Mouse (Mus musculus) liver, embryonic 13.5 days (tissue): ENCODE data around the gene Syncrip. TPM values are rescaled to one million over a fixed set of nuclear protein-coding genes. Genes with fewer than 3 reads are reported as not detected.
A peak's percentile ranks its signal among the peaks of the same experiment; 100 is the strongest.
"Not testable (repeated sequence)": the region's sequence is repeated elsewhere in the genome, so short reads cannot be mapped to it uniquely, and the experiment has no call there.

Source experiments
- ATAC-seq: fragments of 200-750 bp; cut with Nextera tagmentation; 2 replicates; pipeline ENCODE4 v1.8.0; 2017; ENCODE audit warnings: low read depth, mild to moderate bottlenecking, moderate number of reproducible peaks, moderate library complexity
- DNase-seq: peaks from one replicate; pipeline ENCODE4 v3.0.0; 2022
- H3K27ac ChIP-seq: fragments of 300-500 bp; sonication (generic); 2 replicates; pipeline ENCODE4 v1.5.1; 2015; ENCODE audit warnings: moderate library complexity, mild to moderate bottlenecking, inconsistent platforms
- H3K27me3 ChIP-seq: fragments of 300-500 bp; sonication (generic); 2 replicates; pipeline ENCODE4 v1.6.1; 2015; ENCODE audit warnings: mild to moderate bottlenecking, inconsistent platforms
- H3K36me3 ChIP-seq: fragments of 300-500 bp; sonication (generic); 2 replicates; pipeline ENCODE4 v1.6.1; 2015; ENCODE audit warnings: mild to moderate bottlenecking, inconsistent platforms
- H3K4me1 ChIP-seq: fragments of 300-500 bp; sonication (generic); replicated peaks from 2 replicates; pipeline ENCODE4 v1.6.1; 2015; ENCODE audit warnings: inconsistent platforms
- H3K4me2 ChIP-seq: fragments of 300-500 bp; sonication (generic); 2 replicates; pipeline ENCODE4 v1.6.1; 2015; ENCODE audit warnings: inconsistent platforms, mild to moderate bottlenecking, moderate library complexity
- H3K4me3 ChIP-seq: fragments of 300-500 bp; sonication (generic); replicated peaks from 2 replicates; pipeline ENCODE4 v1.5.1; 2015; ENCODE audit warnings: mild to moderate bottlenecking, inconsistent platforms
- H3K9ac ChIP-seq: fragments of 300-500 bp; sonication (generic); 2 replicates; pipeline ENCODE4 v1.6.1; 2015; ENCODE audit warnings: mild to moderate bottlenecking, inconsistent platforms
- H3K9me3 ChIP-seq: fragments of 300-500 bp; sonication (generic); replicated peaks from 2 replicates; pipeline ENCODE4 v1.6.1; 2016; ENCODE audit warnings: inconsistent platforms
- WGBS: fragments of 180-500 bp; shearing (Covaris S2); methylation state at CpG from one replicate; pipeline ENCODE4 v1.1.7; 2015; ENCODE audit not compliant: insufficient replicate concordance; 5-methylcytosine and 5-hydroxymethylcytosine counted together
- polyA plus RNA-seq: library from polyadenylated mRNA; unstranded; fragments of >200 nt; fragmentation: Nextera tagmentation; extraction: Ambion mirVana; gene quantifications from 2 replicates; pipeline ENCODE4 v1.2.1, GENCODE M21; 2015

Syncrip gene
- 52.5 and 77.9 TPM in 2 replicates for polyA plus RNA-seq

DNA sequence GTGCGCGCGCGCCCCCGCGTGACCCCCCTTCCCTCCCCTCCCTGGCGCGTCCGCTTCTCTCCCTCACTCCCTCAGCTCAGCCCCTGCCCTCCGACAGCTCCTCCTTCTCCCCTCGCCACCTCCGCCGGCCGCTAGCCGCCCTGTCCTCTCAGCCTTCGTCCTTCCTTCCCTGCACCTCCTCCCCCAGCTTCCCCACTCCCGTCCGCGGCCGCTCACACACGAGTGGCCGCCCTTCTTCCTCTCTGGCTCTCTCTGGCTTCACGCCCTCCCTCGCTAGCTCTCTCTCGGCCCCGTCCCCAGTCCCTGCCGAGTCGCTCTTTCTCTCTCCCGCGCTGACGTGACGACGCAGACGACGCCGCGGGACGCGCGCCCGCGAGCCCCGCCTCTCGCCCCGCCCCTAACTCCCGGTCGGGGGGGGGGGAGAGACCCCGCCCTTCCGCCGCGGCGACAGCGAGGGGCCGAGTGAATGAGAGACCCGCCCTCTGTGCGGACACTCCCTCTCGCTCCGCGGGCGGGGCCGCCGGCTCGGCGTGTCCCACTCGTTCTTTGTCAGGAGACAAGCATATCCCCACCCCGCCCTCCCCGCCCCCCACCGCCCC lies at the start of gene Syncrip:
Gene Syncrip, minus strand, starts transcription at position 345 of the 599 bp plus-strand sequence.
- ATAC-seq, result peak; percentile 89
- not testable (repeated sequence) for H3K27me3 ChIP-seq, H3K9me3 ChIP-seq
- Histone ChIP-seq H3K36me3 (peaks cover 20% of the 10 kb centered on the region), H3K4me2 (peak within 1 kb of the TSS; percentile 97), H3K27ac (peak within 1 kb of the TSS; percentile 95), H3K9ac (peak within 1 kb of the TSS; percentile 98), H3K4me3 (peak within 1 kb of the TSS; percentile 98), H3K4me1 (peaks cover 43% of the 10 kb centered on the region)
- under 1% methylated on average over 51 of the region's 68 CpGs for WGBS
- DNase-seq, result peak; percentile 89

DNA sequence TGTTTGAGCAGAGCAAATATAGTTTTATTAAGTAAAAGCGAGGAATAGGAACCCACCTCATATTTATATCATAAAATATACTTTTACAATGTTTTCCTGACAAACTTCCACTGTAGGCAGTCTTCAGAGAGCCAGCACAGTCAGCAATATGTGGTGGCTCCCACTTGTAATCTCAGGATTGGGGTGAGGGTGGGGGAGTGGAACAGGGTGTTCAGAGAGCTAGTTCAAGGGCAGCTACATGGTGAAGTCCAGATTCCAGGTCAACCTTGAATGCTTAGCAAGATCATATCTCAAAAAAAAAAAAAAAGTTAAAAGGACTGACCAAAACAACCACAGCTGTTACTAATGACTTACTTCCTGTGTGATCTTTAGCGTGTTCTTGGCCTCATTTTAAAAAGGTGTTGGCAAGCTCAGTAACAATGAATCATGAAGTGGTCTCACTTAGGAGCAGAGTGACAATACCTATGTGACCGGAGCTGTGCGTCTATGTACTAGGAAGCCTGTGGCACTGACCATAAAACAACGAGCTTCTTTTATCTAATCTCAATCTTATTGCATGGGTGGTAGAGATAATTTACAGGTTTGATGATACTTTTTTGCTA lies 47.7 kb upstream of the Syncrip start:
- WGBS, result 54% methylated on average over 5 of the region's 5 CpGs
- no peak overlapping the region for H3K4me3 ChIP-seq
- H3K4me2 ChIP-seq, result no peak overlapping the region
- no peak for DNase-seq
- H3K4me1 ChIP-seq, result peaks cover 23% of the 10 kb centered on the region
- H3K9ac ChIP-seq, result no peak overlapping the region
- ATAC-seq, result no peak
- H3K27ac ChIP-seq, result no peak overlapping the region
- H3K9me3 ChIP-seq, result no peaks in the 10 kb centered on the region
- no peaks in the 10 kb centered on the region for H3K36me3 ChIP-seq
- no peaks in the 10 kb centered on the region for H3K27me3 ChIP-seq

DNA sequence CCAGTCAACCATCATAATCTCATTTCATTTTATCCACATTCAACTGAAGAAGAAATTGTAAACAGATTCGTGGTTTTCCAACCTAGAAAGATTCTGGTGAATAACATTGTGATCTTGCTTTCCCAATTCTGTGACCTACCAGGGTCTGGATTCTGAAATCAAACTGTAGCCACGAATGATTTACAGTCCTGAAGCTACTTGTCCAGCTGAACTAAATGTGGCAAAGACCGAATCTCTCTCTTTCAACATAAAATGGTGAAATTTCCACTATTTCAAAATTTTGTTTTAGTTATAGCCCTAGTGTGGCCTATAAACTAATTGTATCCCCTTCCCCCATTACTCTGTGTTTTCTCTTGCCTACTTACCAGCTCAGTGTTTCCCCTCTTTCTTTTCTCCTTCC lies 47.2 kb upstream of the Syncrip start:
- Histone ChIP-seq H3K4me3 (no peak overlapping the region), H3K36me3 (no peaks in the 10 kb centered on the region), H3K27me3 (no peaks in the 10 kb centered on the region), H3K9ac (no peak overlapping the region), H3K4me1 (peaks cover 28% of the 10 kb centered on the region), H3K27ac (no peak overlapping the region), H3K9me3 (no peaks in the 10 kb centered on the region), H3K4me2 (no peak overlapping the region)
- ATAC-seq, result no peak
- WGBS, result 70% methylated on average over 3 of the region's 3 CpGs
- no peak for DNase-seq

DNA sequence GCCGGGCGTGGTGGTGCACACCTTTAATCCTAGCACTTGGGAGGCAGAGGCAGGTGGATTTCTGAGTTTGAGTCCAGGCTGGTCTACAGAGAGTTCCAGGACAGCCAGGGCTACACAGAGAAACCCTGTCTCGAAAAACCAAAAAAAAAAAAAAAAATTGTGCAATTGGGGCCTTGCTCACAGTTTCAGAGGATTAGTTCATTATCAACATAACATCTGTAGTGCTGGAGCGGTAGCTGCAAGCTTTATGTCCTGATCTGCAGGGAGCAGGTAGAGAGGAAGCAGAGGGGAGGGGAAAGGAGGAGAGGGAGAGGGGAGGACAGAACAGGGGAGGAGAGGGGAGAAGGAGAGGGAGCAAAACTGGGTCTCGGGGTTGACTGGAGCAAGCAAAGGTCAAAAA lies 46.4 kb upstream of the Syncrip start:
- no peak for DNase-seq
- Histone ChIP-seq H3K9ac (no peak overlapping the region), H3K4me2 (no peak overlapping the region), H3K4me1 (peaks cover 28% of the 10 kb centered on the region), H3K27me3 (no peaks in the 10 kb centered on the region), H3K9me3 (no peaks in the 10 kb centered on the region), H3K27ac (no peak overlapping the region), H3K4me3 (no peak overlapping the region), H3K36me3 (no peaks in the 10 kb centered on the region)
- 50% methylated on average over 5 of the region's 5 CpGs for WGBS
- ATAC-seq, result no peak

DNA sequence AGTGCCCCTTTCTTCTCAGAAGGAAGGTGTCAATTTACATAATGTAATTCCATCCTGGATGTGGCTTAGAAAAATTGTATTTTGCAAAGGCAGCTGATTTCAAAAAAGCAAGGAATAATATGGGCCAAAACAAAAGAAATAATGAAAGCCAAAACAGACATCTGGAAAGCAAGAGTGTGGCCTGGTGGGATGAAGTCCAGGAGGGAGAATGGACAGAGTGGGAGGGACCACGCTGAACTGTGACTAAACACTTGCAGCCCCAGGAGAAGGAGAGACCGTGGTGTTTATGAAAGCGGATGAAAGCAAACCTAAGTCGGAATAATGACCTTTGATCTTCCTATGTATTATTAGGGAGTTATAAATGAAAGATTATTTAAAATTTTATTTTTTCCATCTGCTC lies 45.6 kb upstream of the Syncrip start:
- Histone ChIP-seq H3K9ac (no peak overlapping the region), H3K4me1 (peaks cover 31% of the 10 kb centered on the region), H3K36me3 (no peaks in the 10 kb centered on the region), H3K4me2 (no peak overlapping the region), H3K27ac (no peak overlapping the region), H3K9me3 (no peaks in the 10 kb centered on the region), H3K4me3 (no peak overlapping the region), H3K27me3 (no peaks in the 10 kb centered on the region)
- ATAC-seq, result no peak
- WGBS, result 79% methylated on average over 4 of the region's 4 CpGs
- DNase-seq, result no peak

DNA sequence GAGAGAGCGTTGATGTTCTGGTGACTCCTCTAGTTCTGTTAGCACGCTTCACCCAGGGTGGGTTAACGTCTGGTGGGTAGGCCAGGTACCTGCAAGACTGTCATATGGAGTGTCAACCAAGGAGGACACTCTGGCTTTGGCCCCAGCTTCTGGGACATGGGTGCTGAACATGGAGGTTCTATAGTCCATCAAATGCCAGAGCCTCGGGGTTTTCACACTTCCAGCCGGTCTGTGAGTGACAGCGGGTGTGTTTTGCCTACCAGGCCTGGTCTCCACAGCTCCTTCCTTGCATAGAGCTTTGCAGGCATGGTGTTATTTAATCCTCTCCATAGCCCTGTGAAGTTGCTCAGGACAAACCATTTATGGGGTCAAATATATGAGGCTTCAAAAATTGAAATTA lies 43.0 kb upstream of the Syncrip start:
- no peak overlapping the region for H3K4me2 ChIP-seq
- DNase-seq, result no peak
- H3K27ac ChIP-seq, result no peak overlapping the region
- no peak for ATAC-seq
- H3K27me3 ChIP-seq, result no peaks in the 10 kb centered on the region
- H3K9me3 ChIP-seq, result no peaks in the 10 kb centered on the region
- 82% methylated on average over 6 of the region's 6 CpGs for WGBS
- H3K36me3 ChIP-seq, result peaks cover 11% of the 10 kb centered on the region
- no peak overlapping the region for H3K9ac ChIP-seq
- H3K4me3 ChIP-seq, result no peak overlapping the region
- peaks cover 41% of the 10 kb centered on the region for H3K4me1 ChIP-seq

DNA sequence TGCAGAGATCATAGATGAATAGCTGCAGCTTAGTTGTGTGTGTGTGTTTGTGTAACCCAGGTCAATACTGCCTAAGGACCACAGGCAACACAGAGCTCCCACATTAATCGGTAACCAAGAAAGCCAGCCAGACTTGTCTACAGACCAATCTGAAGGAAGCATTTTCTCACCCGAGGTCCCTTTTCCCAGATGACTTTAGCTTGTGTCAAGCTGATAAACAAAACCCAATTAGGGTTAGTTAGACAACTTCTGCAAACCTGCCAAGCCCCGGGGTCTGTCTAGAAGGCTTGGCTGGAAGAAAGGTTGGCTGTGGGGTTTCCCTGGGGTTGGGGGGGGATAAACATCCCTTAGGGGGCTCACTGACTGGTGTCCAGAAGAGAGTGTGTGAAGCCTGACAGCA lies 42.4 kb upstream of the Syncrip start:
- H3K4me2 ChIP-seq, result no peak overlapping the region
- WGBS, result 56% methylated on average over 3 of the region's 3 CpGs
- DNase-seq (no peak), ATAC-seq (no peak)
- no peaks in the 10 kb centered on the region for H3K27me3 ChIP-seq
- no peaks in the 10 kb centered on the region for H3K9me3 ChIP-seq
- H3K36me3 ChIP-seq, result peaks cover 15% of the 10 kb centered on the region
- H3K27ac ChIP-seq, result no peak overlapping the region
- peaks cover 41% of the 10 kb centered on the region for H3K4me1 ChIP-seq
- H3K9ac ChIP-seq, result no peak overlapping the region
- no peak overlapping the region for H3K4me3 ChIP-seq

DNA sequence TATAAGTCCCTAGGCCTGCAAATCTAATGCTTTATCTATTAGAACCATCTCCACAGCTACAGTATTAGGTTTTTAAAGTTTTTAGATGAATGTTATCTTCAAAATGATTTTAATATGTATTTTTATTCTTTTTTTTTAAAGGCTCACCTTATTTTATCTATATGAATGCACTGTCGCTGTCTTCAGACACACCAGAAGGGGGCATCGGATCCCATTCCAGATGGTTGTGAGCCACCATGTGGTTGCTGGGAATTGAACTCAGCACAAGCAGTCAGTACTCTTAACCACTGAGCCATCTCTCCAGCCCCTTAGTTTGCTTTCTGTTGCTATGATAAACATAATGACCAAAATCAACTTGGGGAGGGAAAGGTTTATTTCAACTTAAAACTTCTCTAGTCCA lies 42.0 kb upstream of the Syncrip start:
- DNase-seq (no peak), ATAC-seq (no peak)
- Histone ChIP-seq H3K4me1 (peaks cover 40% of the 10 kb centered on the region), H3K9ac (no peak overlapping the region), H3K36me3 (peaks cover 15% of the 10 kb centered on the region), H3K4me3 (0 out of 2 replicates have a peak overlapping the region, but pooled peaks have one; percentile 75), H3K27ac (no peak overlapping the region), H3K4me2 (peak overlapping the region; percentile 96; the same call in 1 of the 2 replicates), H3K9me3 (no peaks in the 10 kb centered on the region), H3K27me3 (no peaks in the 10 kb centered on the region)
- 83% methylated on average over 2 of the region's 2 CpGs for WGBS

DNA sequence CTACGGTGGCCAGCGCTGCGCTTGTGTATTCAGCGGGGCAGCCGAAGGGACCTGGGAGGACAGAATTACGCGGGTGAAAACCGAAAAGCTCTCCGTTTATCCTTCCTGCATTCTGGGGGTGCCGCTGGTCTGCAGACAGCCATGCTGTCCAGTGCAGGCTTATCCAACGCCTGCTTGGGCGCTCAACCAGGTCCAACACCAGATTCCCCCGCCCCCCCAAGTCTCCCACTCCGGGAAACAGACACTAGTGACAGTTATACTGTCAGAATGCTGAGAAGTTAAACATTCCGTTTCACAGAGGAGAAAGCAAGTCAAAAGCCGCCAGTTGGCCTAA lies 40.9 kb upstream of the Syncrip start:
- Histone ChIP-seq H3K27ac (peak overlapping the region; percentile 98), H3K9me3 (no peaks in the 10 kb centered on the region), H3K4me3 (peak overlapping the region; percentile 75), H3K36me3 (peaks cover 15% of the 10 kb centered on the region), H3K27me3 (no peaks in the 10 kb centered on the region), H3K4me1 (peaks cover 30% of the 10 kb centered on the region), H3K9ac (peak overlapping the region; percentile 86), H3K4me2 (peak overlapping the region; percentile 96)
- DNase-seq, result no peak
- WGBS, result 1% methylated on average over 16 of the region's 16 CpGs
- no peak for ATAC-seq

DNA sequence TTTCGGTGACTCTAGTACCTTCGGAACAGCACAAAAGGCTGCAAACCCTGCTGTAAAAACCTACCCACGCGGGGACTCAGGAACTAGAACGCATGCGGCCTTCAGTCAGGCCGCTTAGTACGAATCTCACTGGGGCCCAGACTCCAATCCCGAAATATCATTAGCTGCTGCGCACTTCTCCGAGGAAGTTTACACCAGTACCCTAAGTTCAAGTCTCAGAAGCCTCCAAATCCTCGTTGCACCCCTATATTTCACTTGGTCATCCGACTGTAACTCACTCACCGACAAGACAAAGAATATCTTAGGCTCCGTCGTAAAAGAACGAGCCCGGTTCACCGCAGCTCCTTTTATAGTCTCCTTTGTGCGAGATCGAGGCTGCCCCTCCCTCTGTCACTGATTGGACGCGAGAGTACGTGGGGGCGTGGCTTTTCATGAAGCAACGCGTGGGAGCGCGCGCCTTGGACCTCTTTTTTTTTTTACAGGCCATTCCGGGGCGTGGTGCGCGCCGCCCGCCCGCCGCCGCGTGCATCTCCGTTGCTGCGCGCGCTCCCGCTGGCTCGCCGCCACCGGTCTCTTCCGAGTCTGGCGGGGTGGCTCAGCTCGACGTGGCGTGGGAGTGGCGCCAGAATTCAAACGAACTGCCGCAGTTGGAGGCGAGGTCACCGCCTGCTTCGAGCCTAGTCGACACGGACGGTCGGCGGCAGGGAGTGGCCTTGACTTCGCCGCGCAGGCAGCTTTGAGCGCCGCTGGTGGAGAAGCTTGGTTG lies 40.4 kb upstream of the Syncrip start:
- peaks cover 30% of the 10 kb centered on the region for H3K4me1 ChIP-seq
- peak overlapping the region; percentile 98 for H3K27ac ChIP-seq
- H3K36me3 ChIP-seq, result peaks cover 15% of the 10 kb centered on the region
- H3K4me3 ChIP-seq, result peak overlapping the region; percentile 75
- under 1% methylated on average over 69 of the region's 69 CpGs for WGBS
- peak overlapping the region; percentile 88 for H3K9ac ChIP-seq
- no peaks in the 10 kb centered on the region for H3K9me3 ChIP-seq
- DNase-seq, result peak; percentile 97
- peak; percentile 92 for ATAC-seq
- peak overlapping the region; percentile 96 for H3K4me2 ChIP-seq
- no peaks in the 10 kb centered on the region for H3K27me3 ChIP-seq

DNA sequence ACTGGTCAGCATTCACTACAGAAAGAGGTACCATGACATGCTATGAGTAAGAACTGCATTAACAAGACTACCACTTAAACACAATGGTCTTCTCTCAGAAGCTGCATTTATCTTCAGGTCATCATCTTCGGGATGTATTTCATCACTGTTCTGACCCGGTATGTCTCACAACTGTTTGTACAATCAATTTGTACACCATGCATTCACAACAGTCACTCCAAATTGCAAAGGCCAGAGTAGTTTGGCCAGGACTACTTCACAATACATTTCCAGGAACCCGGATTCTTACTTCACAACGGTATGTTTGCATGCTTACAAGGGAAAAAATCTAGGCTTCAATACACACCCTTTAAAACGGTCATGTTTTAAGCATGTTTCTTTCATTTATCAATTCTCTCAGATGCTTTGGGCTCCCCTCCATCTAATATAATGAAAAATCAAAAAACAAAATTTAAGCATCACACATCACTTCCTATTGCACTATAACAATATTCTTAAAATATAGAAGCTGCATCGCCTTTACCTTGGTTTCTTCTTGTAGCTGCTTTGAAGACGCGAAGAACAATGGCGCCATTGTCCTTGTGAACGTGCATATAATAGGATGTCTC lies 39.7 kb upstream of the Syncrip start:
- ATAC-seq (no peak), DNase-seq (no peak)
- Histone ChIP-seq H3K36me3 (peaks cover 15% of the 10 kb centered on the region), H3K9ac (peak overlapping the region; percentile 88), H3K4me2 (peak overlapping the region; percentile 76), H3K9me3 (no peaks in the 10 kb centered on the region), H3K4me3 (peak overlapping the region; percentile 75), H3K4me1 (peaks cover 30% of the 10 kb centered on the region), H3K27me3 (no peaks in the 10 kb centered on the region), H3K27ac (peak overlapping the region; percentile 89)
- under 1% methylated on average over 10 of the region's 10 CpGs for WGBS
